Mouse (Mus musculus): ENCODE data around the gene Hoxd4.
A peak's percentile ranks its signal among the peaks of the same experiment; 100 is the strongest.

Hoxd4 gene

GRCm38 (mm10) chr2:74705467-74706089 lies 6.2 kb upstream of the Hoxd4 start:
- DNase-seq (ENCODE audit: low spot score in 2 of 2): no peak

GRCm38 (mm10) chr2:74706393-74706960 lies 5.3 kb upstream of the Hoxd4 start:
- DNase-seq (ENCODE audit: low spot score in 2 of 2): no peak

- DNase-seq (ENCODE audit: low spot score in 2 of 2): no peak
Measured at GRCm38 (mm10) chr2:74707599-74707998, 4.1 kb upstream of the Hoxd4 start.

DNA sequence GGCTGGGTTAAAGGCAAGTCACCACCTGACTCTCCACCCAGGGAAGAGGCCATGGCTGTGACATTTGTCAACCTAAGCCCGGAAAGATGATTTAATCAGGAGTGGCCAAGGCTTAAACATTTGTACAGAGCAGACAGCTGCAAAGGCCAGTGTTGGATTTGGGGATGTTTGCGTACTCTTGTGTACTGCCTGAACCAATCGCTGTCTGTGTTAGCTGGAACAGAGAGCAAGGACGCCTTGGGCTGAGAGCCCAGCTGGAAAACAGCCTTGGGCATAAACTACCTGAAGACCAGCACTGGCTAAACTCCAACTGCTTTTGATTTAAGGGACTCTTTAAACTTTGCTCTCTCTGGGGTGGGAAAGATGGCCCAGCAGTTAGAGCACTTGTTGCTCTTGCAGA lies 3.1 kb upstream of the Hoxd4 start:
- no peak for DNase-seq (ENCODE audit: low spot score in 2 of 2)

DNA sequence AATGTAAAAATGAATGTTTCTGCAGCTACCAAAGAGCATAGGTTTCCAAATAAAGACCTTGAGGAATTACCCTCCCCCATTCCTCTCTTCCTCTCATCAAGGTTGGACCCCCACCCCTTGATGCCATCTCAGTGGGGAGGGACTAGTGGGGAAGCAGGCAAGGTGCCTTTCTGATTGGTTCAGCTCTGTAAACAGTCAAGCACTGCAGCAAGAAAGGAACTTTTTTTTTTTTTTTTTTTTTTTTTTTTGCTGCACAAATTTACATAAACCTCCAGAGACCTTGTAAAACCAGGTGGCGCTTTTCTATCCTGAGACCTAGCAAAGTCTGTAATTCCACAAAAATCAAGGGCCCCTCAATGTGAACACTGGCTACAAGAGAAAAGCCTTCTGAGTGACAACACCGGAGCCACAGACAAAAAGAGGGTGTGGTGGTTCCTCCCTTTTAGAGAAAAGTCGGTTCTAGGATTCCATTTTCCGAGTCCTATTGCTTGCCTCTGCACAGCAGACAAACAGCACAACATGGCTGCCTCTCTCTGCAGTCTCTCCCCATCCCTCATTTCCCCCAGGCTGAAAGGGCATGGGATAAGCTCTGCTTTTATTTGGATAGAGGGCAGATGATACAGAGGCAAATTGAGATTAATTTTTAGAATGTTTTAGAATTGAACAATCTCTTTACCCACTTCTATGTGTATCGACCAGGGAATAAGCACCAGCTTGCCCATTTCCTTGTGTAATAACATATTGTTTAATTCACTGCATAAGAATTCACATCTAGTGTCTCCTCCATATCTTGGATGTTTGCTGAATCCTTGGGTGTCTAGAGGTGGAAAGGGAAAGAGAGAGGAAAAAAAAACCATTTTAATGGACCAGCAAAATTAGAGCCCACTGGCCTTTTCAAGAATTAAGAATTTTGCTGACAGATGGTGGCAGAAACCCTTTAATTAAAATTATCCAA lies 2.0 kb upstream of the Hoxd4 start:
- no peak for DNase-seq (ENCODE audit: low spot score in 2 of 2)

GRCm38 (mm10) chr2:74710929-74711543 lies 693 bp upstream of the Hoxd4 start:
- DNase-seq (ENCODE audit: low spot score in 2 of 2): no peak

GRCm38 (mm10) chr2:74713239-74714150 lies 1.8 kb downstream of the Hoxd4 start:
- DNase-seq (ENCODE audit: low spot score in 2 of 2): no peak

- DNase-seq (ENCODE audit: low spot score in 2 of 2): no peak
Measured at GRCm38 (mm10) chr2:74714156-74714789, 2.5 kb downstream of the Hoxd4 start.

DNA sequence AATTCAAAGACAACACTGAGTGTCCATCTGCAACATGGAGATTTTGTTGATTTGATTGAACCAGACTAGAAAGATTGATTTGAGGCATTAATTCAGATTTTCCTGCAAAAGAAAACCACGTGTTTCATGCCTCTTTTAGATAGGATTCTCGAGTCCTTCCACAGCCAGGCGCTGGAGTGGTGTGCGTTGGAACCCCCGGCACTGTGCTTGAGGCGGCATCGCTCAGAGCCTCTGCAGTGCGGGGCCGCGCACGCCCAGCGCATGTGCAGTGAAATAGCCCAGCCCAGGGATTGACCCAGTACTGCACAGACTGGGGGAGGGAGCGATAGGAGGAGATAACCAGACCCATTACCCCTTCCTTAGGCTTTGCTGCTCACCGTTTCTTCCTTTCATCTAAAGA lies 3.2 kb downstream of the Hoxd4 start:
- DNase-seq (ENCODE audit: low spot score in 2 of 2): no peak

DNA sequence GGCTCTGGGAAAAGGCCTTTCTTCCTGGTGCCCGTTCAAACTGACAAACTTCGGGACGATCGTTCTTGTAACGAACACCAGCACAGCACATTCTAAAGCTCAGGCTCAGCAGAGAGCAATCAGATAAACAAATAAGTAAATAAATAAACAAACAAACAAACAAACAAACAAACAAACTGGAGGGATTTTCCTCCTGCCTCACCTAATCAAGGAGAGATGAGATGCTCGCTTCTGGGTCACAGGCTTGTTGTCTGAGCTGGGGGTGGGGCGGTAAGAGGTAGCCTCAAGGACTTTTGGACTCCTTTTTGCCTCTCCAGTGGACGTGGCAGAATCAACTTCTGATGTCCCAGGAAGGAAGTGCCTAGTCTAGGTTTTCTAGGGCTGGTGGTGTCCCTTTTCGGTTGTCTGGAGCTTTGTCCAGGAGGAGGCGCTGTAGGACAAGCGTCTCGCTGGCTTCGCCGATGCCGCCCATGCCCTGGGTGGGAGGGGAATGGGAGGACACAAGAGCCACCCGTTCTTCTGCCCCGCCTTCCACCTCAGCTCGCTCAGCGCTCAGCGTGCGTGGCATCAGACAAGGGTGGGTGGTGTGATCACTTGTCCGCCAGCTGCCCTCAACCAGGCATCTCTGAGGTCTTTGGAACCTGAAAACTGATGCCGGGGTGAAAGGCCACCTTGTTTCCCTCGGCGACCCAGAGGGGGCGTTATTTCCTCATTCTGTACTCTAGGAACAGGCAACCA lies 3.9 kb downstream of the Hoxd4 start:
- DNase-seq (ENCODE audit: low spot score in 2 of 2): peak; percentile 72 to 76

DNA sequence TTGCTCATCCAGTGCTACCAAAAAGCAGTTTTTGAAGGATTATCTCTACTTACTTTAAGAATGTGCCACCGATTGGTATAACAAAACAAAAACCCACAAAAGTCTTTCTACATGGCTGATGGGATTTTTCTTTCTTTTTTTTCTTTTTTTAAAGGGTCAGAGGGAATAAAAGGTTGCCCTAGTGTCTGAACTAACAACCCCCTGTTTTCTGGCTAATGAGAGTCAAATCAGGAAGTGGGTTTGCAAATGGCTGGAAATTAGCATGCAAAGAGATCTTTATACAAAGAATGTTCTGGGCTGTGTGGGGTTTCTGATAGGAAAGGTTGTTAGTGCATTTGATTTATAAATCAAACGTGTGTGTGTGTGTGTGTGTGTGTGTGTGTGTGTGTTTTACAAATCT lies 8.7 kb downstream of the Hoxd4 start:
- no peak for DNase-seq (ENCODE audit: low spot score in 2 of 2)

DNA sequence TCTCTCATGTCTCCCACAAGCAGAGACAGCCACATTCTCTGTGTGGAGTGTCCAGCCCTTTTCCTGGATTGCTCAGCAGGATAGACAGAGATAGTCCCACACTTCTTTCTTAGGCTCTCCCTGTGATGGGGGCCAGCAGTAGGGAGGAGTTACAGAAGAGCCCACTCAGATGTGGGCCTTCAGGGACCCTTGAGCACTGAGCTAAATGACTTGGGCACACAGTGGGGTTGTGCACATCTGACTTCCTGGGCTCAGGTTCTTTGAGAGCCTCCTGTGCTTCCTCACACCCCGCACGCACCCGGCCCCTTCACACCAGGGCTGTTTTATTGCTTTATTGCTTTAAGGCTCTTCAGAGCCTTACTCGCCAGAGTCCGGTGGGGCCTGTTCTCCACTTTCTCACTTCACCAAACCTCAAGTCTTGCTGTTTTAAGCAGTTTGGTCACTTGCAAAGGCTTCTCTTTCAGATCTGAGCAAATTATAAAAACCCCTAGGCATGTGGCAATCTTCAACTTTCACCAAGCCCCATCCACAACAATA lies 9.3 kb downstream of the Hoxd4 start:
- no peak for DNase-seq (ENCODE audit: low spot score in 2 of 2)

- no peak for DNase-seq (ENCODE audit: low spot score in 2 of 2)
Measured at GRCm38 (mm10) chr2:74721882-74722281, 10.2 kb downstream of the Hoxd4 start.

GRCm38 (mm10) chr2:74722949-74723348 lies 11.2 kb downstream of the Hoxd4 start:
- no peak for DNase-seq (ENCODE audit: low spot score in 2 of 2)

- DNase-seq (ENCODE audit: low spot score in 2 of 2): no peak
Measured at GRCm38 (mm10) chr2:74724244-74725015, 12.7 kb downstream of the Hoxd4 start.

- no peak for DNase-seq (ENCODE audit: low spot score in 2 of 2)
Measured at GRCm38 (mm10) chr2:74725171-74725570, 13.4 kb downstream of the Hoxd4 start.

DNA sequence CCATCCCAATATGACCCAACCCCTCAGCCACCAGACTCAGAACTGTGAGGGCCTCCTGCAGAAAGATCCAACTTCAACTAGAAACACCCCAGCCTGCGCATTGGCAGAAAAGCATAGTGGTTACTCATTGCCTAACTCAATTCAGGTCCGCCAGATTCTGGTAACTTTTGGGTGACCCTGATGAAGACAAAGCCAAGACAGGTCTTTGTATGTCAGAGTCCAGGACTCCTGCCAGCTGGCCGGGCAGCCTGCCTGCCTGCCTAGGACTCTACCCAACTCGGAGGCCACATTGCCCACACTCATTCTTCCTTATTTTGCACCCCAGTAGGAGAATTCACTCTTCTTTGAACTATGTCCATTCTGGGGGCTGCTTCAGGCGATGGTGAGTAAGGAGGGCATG lies 14.8 kb downstream of the Hoxd4 start, which contains the start of gene Gm28230:
Gene Gm28230 (plus strand): TSS at position 178 of the 400 bp plus-strand sequence.
- DNase-seq (ENCODE audit: low spot score in 2 of 2): no peak

- no peak for DNase-seq (ENCODE audit: low spot score in 2 of 2)
Measured at GRCm38 (mm10) chr2:74726973-74727639, 15.4 kb downstream of the Hoxd4 start.
